Mouse (Mus musculus) ES-E14 (cell line): Measurements from ENCODE around the gene Cox19.

Experiments
- HCFC1 ChIP-seq: IDR thresholded peaks from 2 replicates; pipeline ENCODE4 v1.6.1; 2012; ENCODE audit warnings: low read length, inconsistent platforms, borderline replicate concordance; ENCODE audit not compliant: insufficient read depth
- ZC3H11A ChIP-seq: IDR thresholded peaks from 2 replicates; pipeline ENCODE4 v1.6.1; 2012; ENCODE audit warnings: low read depth, mild to moderate bottlenecking, inconsistent platforms, low read length, borderline replicate concordance

- TF ChIP-seq HCFC1 (no peak), ZC3H11A (no peak)
These were observed 18.5 kb downstream of the Cox19 start for GRCm38 (mm10) chr5:139332590-139333272.
